Mouse (Mus musculus) heart, adult 2 months (tissue): ENCODE results near the gene Psmd2.

ENCODE experiments used
- CTCF ChIP-seq: fragments of 200-600 bp; IDR thresholded peaks from 2 replicates; pipeline ENCODE4 v1.8.1; 2022; ENCODE audit warnings: antibody characterized with exemption, mild to moderate bottlenecking, moderate library complexity
- POLR2A ChIP-seq: fragments of 200-500 bp; IDR thresholded peaks from 2 replicates; pipeline ENCODE4 v1.6.1; 2011; ENCODE audit warnings: mild to moderate bottlenecking, low read depth, low read length, control low read depth; ENCODE audit not compliant: insufficient read depth

DNA sequence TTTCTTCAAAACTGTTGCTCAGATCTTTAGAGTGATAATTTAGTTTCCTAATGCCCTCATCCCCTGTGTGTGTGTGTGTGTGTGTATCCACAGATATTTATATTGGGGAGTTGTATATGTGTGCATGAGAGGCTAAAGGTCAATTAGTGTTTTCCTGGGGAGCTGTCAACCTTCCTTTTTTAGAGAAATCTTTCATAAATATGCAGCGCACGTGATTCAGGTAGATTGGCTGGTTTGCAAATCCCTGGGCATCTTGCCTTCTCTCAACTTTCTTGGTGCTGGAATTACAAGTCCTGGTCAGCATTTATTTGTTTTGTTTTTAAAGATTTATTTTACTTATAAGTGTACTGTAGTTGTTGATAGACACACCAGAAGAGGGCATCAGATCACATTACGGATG is 18.8 kb downstream of the Psmd2 start:
- no peak for TF ChIP-seq POLR2A
- no peak for TF ChIP-seq CTCF
